Mouse (Mus musculus) kidney, postnatal 36 days (tissue): ENCODE measurements at regions not wholly inside any gene's neighbourhood (a gene's known extent, or its start where the extent isn't known, plus 50 kb on each side); places are given as distances from the start of the nearest gene placed in this dataset.

Source experiments
- DNase-seq, 2 experiments: peaks; one replicate each; pipeline ENCODE4 v3.0.0; 2021 to 2022; ENCODE audit warnings: mixed read lengths in 2 of 2

- no peak for DNase-seq
Observed at GRCm38 (mm10) chr12:77667151-77667874, 429.4 kb downstream of the Fut8 start.

GRCm38 (mm10) chr12:77667875-77668204 is 429.9 kb downstream of the Fut8 start:
- peak; percentile 48 to 88 for DNase-seq

GRCm38 (mm10) chr12:77670531-77670930 is 432.6 kb downstream of the Fut8 start:
- DNase-seq: no peak

GRCm38 (mm10) chr12:77674352-77674751 is 436.4 kb downstream of the Fut8 start:
- no peak for DNase-seq

- peak; percentile 17 to 70 for DNase-seq
Observed at GRCm38 (mm10) chr12:77674755-77675154, 436.8 kb downstream of the Fut8 start.

GRCm38 (mm10) chr12:77678040-77678439 is 440.1 kb downstream of the Fut8 start:
- no peak for DNase-seq

GRCm38 (mm10) chr12:77694101-77694500 is 456.2 kb downstream of the Fut8 start:
- DNase-seq: peak; percentile 5 to 12

- peak in 1 of 2 experiments; percentile 4 for DNase-seq
Observed at GRCm38 (mm10) chr12:77696039-77696631, 458.2 kb downstream of the Fut8 start.

GRCm38 (mm10) chr12:77696662-77697061 is 458.7 kb downstream of the Fut8 start:
- DNase-seq: no peak

GRCm38 (mm10) chr12:77698088-77698487 is 460.2 kb downstream of the Fut8 start:
- no peak for DNase-seq

- DNase-seq: no peak
Observed at GRCm38 (mm10) chr12:77699896-77700605, 462.1 kb downstream of the Fut8 start.

GRCm38 (mm10) chr12:77715506-77715905 is 477.6 kb downstream of the Fut8 start:
- DNase-seq: no peak

GRCm38 (mm10) chr12:77715979-77716378 is 478.1 kb downstream of the Fut8 start:
- DNase-seq: no peak

GRCm38 (mm10) chr12:77727766-77728165 is 466.3 kb upstream of the Gm6657 start:
- DNase-seq: no peak

GRCm38 (mm10) chr12:77739047-77739760 is 454.8 kb upstream of the Gm6657 start:
- DNase-seq: peak in 1 of 2 experiments; percentile 3

- DNase-seq: peak; percentile 13 to 38
Observed at GRCm38 (mm10) chr12:77742716-77743115, 451.3 kb upstream of the Gm6657 start.

- DNase-seq: no peak
Observed at GRCm38 (mm10) chr12:77749438-77750007, 444.5 kb upstream of the Gm6657 start.

GRCm38 (mm10) chr12:77752181-77752580 is 441.9 kb upstream of the Gm6657 start:
- no peak for DNase-seq

- DNase-seq: no peak
Observed at GRCm38 (mm10) chr12:77756021-77756420, 438.0 kb upstream of the Gm6657 start.

GRCm38 (mm10) chr12:77760976-77761375 is 433.1 kb upstream of the Gm6657 start:
- no peak for DNase-seq

GRCm38 (mm10) chr12:77776011-77776546 is 418.0 kb upstream of the Gm6657 start:
- DNase-seq: no peak

GRCm38 (mm10) chr12:77776755-77777154 is 417.3 kb upstream of the Gm6657 start:
- no peak for DNase-seq
